Mouse (Mus musculus): ENCODE data around the gene Iqsec1.
"Not testable (repeated sequence)": the region's sequence is repeated elsewhere in the genome, so short reads cannot be mapped to it uniquely, and the experiment has no call there.

DNA sequence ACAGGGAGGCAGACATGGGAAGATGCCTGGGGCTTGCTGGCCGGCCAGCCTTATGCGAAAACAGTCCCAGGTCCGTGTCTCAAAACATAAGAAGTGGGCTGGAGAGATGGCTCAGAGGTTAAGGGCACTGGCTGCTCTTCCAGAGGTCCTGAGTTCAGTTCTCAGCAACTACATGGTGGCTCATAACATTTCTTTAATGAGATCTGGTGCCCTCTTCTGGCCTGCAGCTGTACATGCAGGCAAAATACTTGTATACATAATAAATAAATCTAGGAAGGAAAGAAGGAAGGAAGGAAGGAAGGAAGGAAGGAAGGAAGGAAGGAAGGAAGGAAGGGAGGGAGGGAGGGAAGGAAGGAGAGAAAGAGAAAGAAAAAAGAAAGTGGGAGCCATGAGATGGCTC, 356.0 kb downstream of the Iqsec1 start:
- not testable (repeated sequence) for TF ChIP-seq CTCF (IDR thresholded peaks at IDR 0.05; ENCODE audit: low read depth, low read length); POLR2A (IDR thresholded peaks at IDR 0.05; ENCODE audit: extremely low read depth, insufficient read depth, low read length)
